Mouse (Mus musculus): ENCODE data around the gene Dazap2. TPM values are rescaled to one million over a fixed set of nuclear protein-coding genes. Genes with fewer than 3 reads are reported as not detected.
A peak's percentile ranks its signal among the peaks of the same experiment; 100 is the strongest.

Dazap2 gene
- polyA plus RNA-seq, 1 experiment from 2014 or later, result 301 TPM

- Histone ChIP-seq H3K4me1 (ENCODE audit: control insufficient read depth, insufficient read depth, low read length) (peaks cover 1% of the 10 kb centered on the region; the same call in 1 of the 2 replicates), H3K36me3 (ENCODE audit: control insufficient read depth, insufficient read depth, low read length) (no peaks in the 10 kb centered on the region), H3K27ac (ENCODE audit: low read length) (no peak overlapping the region), H3K9me3 (ENCODE audit: control insufficient read depth, low read length) (no peaks in the 10 kb centered on the region), H3K4me2 (ENCODE audit: low read depth, low read length) (no peak overlapping the region), H3K9ac (ENCODE audit: low read depth, low read length) (no peak overlapping the region), H3K27me3 (replicated peaks; ENCODE audit: control insufficient read depth, insufficient read depth, low read length) (no peaks in the 10 kb centered on the region), H3K4me3 (ENCODE audit: low read length) (no peak overlapping the region)
- ATAC-seq, result no peak
- WGBS, result 84% methylated on average over 10 of the region's 10 CpGs
These were observed 35.0 kb upstream of the Dazap2 start for GRCm38 (mm10) chr15:100580108-100580507.

DNA sequence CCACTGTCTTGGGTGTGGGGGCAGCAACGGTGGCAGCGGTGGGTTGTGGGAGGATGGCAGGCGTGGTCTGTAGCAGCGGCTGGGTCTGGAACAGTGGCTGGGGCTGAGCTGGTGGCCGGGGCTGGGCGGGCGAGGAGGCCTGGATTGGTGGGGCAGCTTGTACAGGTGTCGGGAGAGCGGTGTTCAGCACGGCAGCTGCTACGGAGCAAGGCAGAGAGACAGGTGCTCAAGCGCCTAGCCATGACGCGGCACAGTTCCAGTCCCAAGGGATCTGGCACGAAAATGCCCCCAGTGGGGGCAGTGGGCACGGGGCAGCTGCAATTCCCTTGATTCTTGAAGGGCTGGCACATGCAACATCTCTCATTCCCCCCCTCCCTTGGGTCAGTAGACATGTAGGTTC lies 29.2 kb upstream of the Dazap2 start:
- Histone ChIP-seq H3K27ac (ENCODE audit: low read length) (no peak overlapping the region), H3K4me1 (ENCODE audit: control insufficient read depth, insufficient read depth, low read length) (no peaks in the 10 kb centered on the region), H3K4me2 (ENCODE audit: low read depth, low read length) (no peak overlapping the region), H3K4me3 (ENCODE audit: low read length) (no peak overlapping the region), H3K9me3 (ENCODE audit: control insufficient read depth, low read length) (no peaks in the 10 kb centered on the region), H3K9ac (ENCODE audit: low read depth, low read length) (no peak overlapping the region), H3K27me3 (replicated peaks; ENCODE audit: control insufficient read depth, insufficient read depth, low read length) (no peaks in the 10 kb centered on the region), H3K36me3 (ENCODE audit: control insufficient read depth, insufficient read depth, low read length) (no peaks in the 10 kb centered on the region)
- no peak for ATAC-seq
- WGBS, result 92% methylated on average over 16 of the region's 16 CpGs

DNA sequence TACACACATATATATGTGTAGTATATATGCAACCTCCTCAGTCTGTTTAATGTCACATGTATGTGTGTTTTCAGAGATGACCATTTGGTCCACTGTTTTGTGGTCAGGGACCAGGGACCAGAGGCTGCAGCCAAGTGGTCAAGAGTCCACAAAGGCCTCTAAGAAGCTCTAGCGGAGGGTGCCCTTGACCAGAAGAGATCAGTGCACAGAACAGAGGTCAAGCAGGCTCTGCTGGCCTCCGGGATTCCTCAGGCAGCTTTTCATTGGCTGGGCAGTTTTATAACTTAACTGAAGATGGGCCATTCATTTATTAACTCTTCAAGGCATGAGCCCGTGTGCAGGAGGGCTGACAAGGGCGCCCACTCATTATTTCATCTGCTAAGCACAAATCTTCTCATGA lies 28.0 kb upstream of the Dazap2 start:
- no peak overlapping the region for H3K27ac ChIP-seq (ENCODE audit: low read length)
- no peaks in the 10 kb centered on the region for H3K9me3 ChIP-seq (ENCODE audit: control insufficient read depth, low read length)
- 63% methylated on average over 4 of the region's 4 CpGs for WGBS
- no peak for ATAC-seq
- no peak overlapping the region for H3K4me3 ChIP-seq (ENCODE audit: low read length)
- H3K36me3 ChIP-seq (ENCODE audit: control insufficient read depth, insufficient read depth, low read length), result no peaks in the 10 kb centered on the region
- H3K9ac ChIP-seq (ENCODE audit: low read depth, low read length), result no peak overlapping the region; the same call in 1 of the 2 replicates
- H3K4me2 ChIP-seq (ENCODE audit: low read depth, low read length), result no peak overlapping the region
- H3K27me3 ChIP-seq (replicated peaks; ENCODE audit: control insufficient read depth, insufficient read depth, low read length), result no peaks in the 10 kb centered on the region
- H3K4me1 ChIP-seq (ENCODE audit: control insufficient read depth, insufficient read depth, low read length), result no peaks in the 10 kb centered on the region

- ATAC-seq, result no peak
- no peak overlapping the region for H3K4me3 ChIP-seq (ENCODE audit: low read length)
- no peak overlapping the region for H3K27ac ChIP-seq (ENCODE audit: low read length)
- no peaks in the 10 kb centered on the region for H3K9me3 ChIP-seq (ENCODE audit: control insufficient read depth, low read length)
- no peaks in the 10 kb centered on the region for H3K27me3 ChIP-seq (replicated peaks; ENCODE audit: control insufficient read depth, insufficient read depth, low read length)
- H3K4me2 ChIP-seq (ENCODE audit: low read depth, low read length), result no peak overlapping the region
- WGBS, result 86% methylated on average over 6 of the region's 6 CpGs
- H3K9ac ChIP-seq (ENCODE audit: low read depth, low read length), result no peak overlapping the region
- no peaks in the 10 kb centered on the region for H3K36me3 ChIP-seq (ENCODE audit: control insufficient read depth, insufficient read depth, low read length)
- no peaks in the 10 kb centered on the region for H3K4me1 ChIP-seq (ENCODE audit: control insufficient read depth, insufficient read depth, low read length)
These were observed 26.9 kb upstream of the Dazap2 start for GRCm38 (mm10) chr15:100588297-100588696.

DNA sequence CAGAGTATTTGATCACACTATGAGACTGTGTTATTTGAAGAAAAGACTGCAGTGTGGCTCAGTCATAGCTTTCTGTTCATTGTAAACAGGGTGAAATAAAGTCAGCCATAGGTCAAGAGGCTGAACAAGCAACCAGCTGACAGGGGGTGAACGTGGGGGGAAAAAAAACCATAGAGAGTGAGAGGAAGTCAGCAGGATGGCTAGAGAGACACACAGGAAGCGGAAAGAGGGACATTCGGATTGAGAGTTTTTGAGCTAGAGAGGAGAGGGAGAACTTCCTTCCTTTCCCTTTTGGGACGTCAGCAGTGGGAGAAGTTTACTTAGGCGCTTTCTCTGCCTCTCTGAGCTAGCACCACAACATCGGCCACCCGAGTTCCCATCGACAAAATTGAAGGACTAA lies 24.7 kb upstream of the Dazap2 start:
- ATAC-seq, result no peak
- no peak overlapping the region for H3K4me3 ChIP-seq (ENCODE audit: low read length)
- no peak overlapping the region for H3K9ac ChIP-seq (ENCODE audit: low read depth, low read length)
- H3K27ac ChIP-seq (ENCODE audit: low read length), result no peak overlapping the region
- H3K9me3 ChIP-seq (ENCODE audit: control insufficient read depth, low read length), result no peaks in the 10 kb centered on the region
- no peaks in the 10 kb centered on the region for H3K4me1 ChIP-seq (ENCODE audit: control insufficient read depth, insufficient read depth, low read length)
- no peaks in the 10 kb centered on the region for H3K36me3 ChIP-seq (ENCODE audit: control insufficient read depth, insufficient read depth, low read length)
- 74% methylated on average over 8 of the region's 8 CpGs for WGBS
- no peaks in the 10 kb centered on the region for H3K27me3 ChIP-seq (replicated peaks; ENCODE audit: control insufficient read depth, insufficient read depth, low read length)
- H3K4me2 ChIP-seq (ENCODE audit: low read depth, low read length), result no peak overlapping the region

GRCm38 (mm10) chr15:100592817-100593216 lies 22.3 kb upstream of the Dazap2 start:
- no peak overlapping the region for H3K4me3 ChIP-seq (ENCODE audit: low read length)
- H3K4me1 ChIP-seq (ENCODE audit: control insufficient read depth, insufficient read depth, low read length), result no peaks in the 10 kb centered on the region
- H3K27me3 ChIP-seq (replicated peaks; ENCODE audit: control insufficient read depth, insufficient read depth, low read length), result no peaks in the 10 kb centered on the region
- no peak for ATAC-seq
- WGBS, result 77% methylated on average over 6 of the region's 6 CpGs
- no peaks in the 10 kb centered on the region for H3K9me3 ChIP-seq (ENCODE audit: control insufficient read depth, low read length)
- H3K9ac ChIP-seq (ENCODE audit: low read depth, low read length), result no peak overlapping the region
- H3K36me3 ChIP-seq (ENCODE audit: control insufficient read depth, insufficient read depth, low read length), result no peaks in the 10 kb centered on the region
- no peak overlapping the region for H3K27ac ChIP-seq (ENCODE audit: low read length)
- H3K4me2 ChIP-seq (ENCODE audit: low read depth, low read length), result no peak overlapping the region

DNA sequence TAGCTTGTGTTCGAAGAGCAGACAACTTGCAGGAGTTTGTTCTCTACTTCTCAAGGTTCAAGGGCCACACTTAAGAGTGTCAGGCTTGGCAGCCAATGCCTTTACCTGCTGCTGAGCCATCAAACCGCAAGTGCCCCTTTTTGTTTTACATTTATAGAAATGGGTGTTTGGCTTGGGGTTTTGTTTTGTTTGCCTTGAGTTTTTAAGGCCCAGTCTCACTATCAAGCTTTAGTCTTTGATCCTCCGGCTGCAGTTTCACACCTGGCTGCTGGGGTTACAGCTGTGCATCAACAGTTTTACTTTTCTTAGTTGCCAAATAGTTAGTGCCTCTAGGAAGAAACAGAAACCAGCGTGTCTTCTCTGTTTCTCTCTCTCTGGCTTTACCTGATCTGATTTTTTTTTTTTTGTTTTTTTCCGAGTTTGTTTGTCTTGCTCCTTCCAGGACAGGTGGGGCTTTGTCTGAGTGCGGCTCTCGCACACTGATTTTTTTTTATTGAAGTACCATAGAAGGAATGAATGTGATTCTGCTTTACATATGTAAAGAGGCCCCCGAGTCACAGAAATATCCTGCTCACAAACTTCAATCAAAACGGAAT lies 16.8 kb upstream of the Dazap2 start:
- Histone ChIP-seq H3K27ac (ENCODE audit: low read length) (no peak overlapping the region), H3K4me1 (ENCODE audit: control insufficient read depth, insufficient read depth, low read length) (peaks cover 10% of the 10 kb centered on the region; the same call in 1 of the 2 replicates), H3K4me3 (ENCODE audit: low read length) (peak overlapping the region; percentile 90), H3K9me3 (ENCODE audit: control insufficient read depth, low read length) (no peaks in the 10 kb centered on the region), H3K9ac (ENCODE audit: low read depth, low read length) (no peak overlapping the region), H3K27me3 (replicated peaks; ENCODE audit: control insufficient read depth, insufficient read depth, low read length) (peaks cover 4% of the 10 kb centered on the region; the same call in 1 of the 2 replicates), H3K36me3 (ENCODE audit: control insufficient read depth, insufficient read depth, low read length) (no peaks in the 10 kb centered on the region), H3K4me2 (ENCODE audit: low read depth, low read length) (peak overlapping the region; percentile 99)
- 26% methylated on average over 9 of the region's 9 CpGs for WGBS
- ATAC-seq, result no peak

GRCm38 (mm10) chr15:100598883-100599275 lies 16.3 kb upstream of the Dazap2 start:
- Histone ChIP-seq H3K4me1 (ENCODE audit: control insufficient read depth, insufficient read depth, low read length) (peaks cover 10% of the 10 kb centered on the region; the same call in 1 of the 2 replicates), H3K27me3 (replicated peaks; ENCODE audit: control insufficient read depth, insufficient read depth, low read length) (peaks cover 4% of the 10 kb centered on the region; the same call in 1 of the 2 replicates), H3K4me2 (ENCODE audit: low read depth, low read length) (peak overlapping the region; percentile 99), H3K36me3 (ENCODE audit: control insufficient read depth, insufficient read depth, low read length) (no peaks in the 10 kb centered on the region), H3K27ac (ENCODE audit: low read length) (no peak overlapping the region), H3K4me3 (ENCODE audit: low read length) (peak overlapping the region; percentile 90), H3K9me3 (ENCODE audit: control insufficient read depth, low read length) (no peaks in the 10 kb centered on the region), H3K9ac (ENCODE audit: low read depth, low read length) (peak overlapping the region; percentile 89)
- under 1% methylated on average over 12 of the region's 12 CpGs for WGBS
- 0 out of 2 replicates have a peak, but pooled peaks have one; percentile 32 for ATAC-seq

GRCm38 (mm10) chr15:100599276-100600046 lies 15.7 kb upstream of the Dazap2 start, which contains the start of gene Pou6f1:
TSS of gene Pou6f1 (minus strand) at chr15:100599984.
- H3K27me3 ChIP-seq (replicated peaks; ENCODE audit: control insufficient read depth, insufficient read depth, low read length), result peaks cover 4% of the 10 kb centered on the region; the same call in 1 of the 2 replicates
- H3K27ac ChIP-seq (ENCODE audit: low read length), result no peak within 1 kb of the TSS
- no peaks in the 10 kb centered on the region for H3K36me3 ChIP-seq (ENCODE audit: control insufficient read depth, insufficient read depth, low read length)
- H3K4me2 ChIP-seq (ENCODE audit: low read depth, low read length), result peak within 1 kb of the TSS; percentile 99
- H3K4me3 ChIP-seq (ENCODE audit: low read length), result peak within 1 kb of the TSS; percentile 90
- no peaks in the 10 kb centered on the region for H3K9me3 ChIP-seq (ENCODE audit: control insufficient read depth, low read length)
- H3K9ac ChIP-seq (ENCODE audit: low read depth, low read length), result peak within 1 kb of the TSS; percentile 89
- H3K4me1 ChIP-seq (ENCODE audit: control insufficient read depth, insufficient read depth, low read length), result peaks cover 11% of the 10 kb centered on the region; the same call in 1 of the 2 replicates
- under 1% methylated on average over 57 of the region's 76 CpGs for WGBS
- ATAC-seq, result peak; percentile 55
